ENCODE assay signal across 18 mouse cellular contexts in genomic region chr15:25826531-25826961, GRCm38 (mm10). TPM values are rescaled to one million over a fixed set of nuclear protein-coding genes. Genes with fewer than 3 reads are reported as not detected.
DNase-seq lines count a peak whose midpoint lies in the region; ATAC-seq and TF ChIP-seq lines count a peak whose summit lies in the region.
"Had no signal": no experiment of that assay in that cellular context is flagged by ENCODE, and none has a peak within 500 bp of the region (broad histone marks: within the 10 kb centered on the region; RNA-seq: fewer than 3 reads in every experiment).

No protein-coding gene starts in this region.

- 68% methylated on average over 8 of the region's 8 CpGs for WGBS in kidney, embryonic 15.5 days
- 69% methylated on average over 8 of the region's 8 CpGs for WGBS in liver, postnatal 0 days (ENCODE audit: insufficient replicate concordance)

- H3K79me2 ChIP-seq in C2C12 (ENCODE audit: control insufficient read depth, insufficient read depth) = no peaks in the 10 kb centered on the region

- peak overlapping the region; percentile 14; the same call in 1 of the 2 replicates for H3K27ac ChIP-seq in kidney, embryonic 15.5 days
- H3K27ac ChIP-seq in liver, postnatal 0 days (ENCODE audit: low read depth) = peak overlapping the region; percentile 46
- H3K27ac ChIP-seq: embryonic facial prominence, embryonic 12.5 days; hindbrain, embryonic 13.5 days; intestine, embryonic 15.5 days had no signal

- H3K4me1 ChIP-seq in kidney, embryonic 15.5 days = 0 out of 2 replicates have a peak, but pooled peaks cover 5% of the 10 kb centered on the region
- peaks cover 16% of the 10 kb centered on the region; the same call in 1 of the 2 replicates for H3K4me1 ChIP-seq in liver, postnatal 0 days (ENCODE audit: insufficient read depth)
- H3K4me1 ChIP-seq: embryonic facial prominence, embryonic 12.5 days; hindbrain, embryonic 13.5 days; intestine, embryonic 15.5 days had no signal

- H3K9me3 ChIP-seq in kidney, embryonic 15.5 days (replicated peaks) = no peaks in the 10 kb centered on the region
- no peaks in the 10 kb centered on the region for H3K9me3 ChIP-seq in liver, postnatal 0 days (ENCODE audit: low read length)
- H3K9me3 ChIP-seq: embryonic facial prominence, embryonic 12.5 days; hindbrain, embryonic 13.5 days; intestine, embryonic 15.5 days had no signal

- no peak overlapping the region for H3K4me3 ChIP-seq in C2C12 (ENCODE audit: insufficient read depth, poor library complexity, severe bottlenecking)
- no peak overlapping the region for H3K4me3 ChIP-seq in kidney, embryonic 15.5 days (replicated peaks)
- H3K4me3 ChIP-seq in liver, postnatal 0 days (ENCODE audit: low read depth, low read length) = no peak overlapping the region
- H3K4me3 ChIP-seq: embryonic facial prominence, embryonic 12.5 days; hindbrain, embryonic 13.5 days; intestine, embryonic 15.5 days had no signal

- no peak overlapping the region for H3K4me2 ChIP-seq in kidney, embryonic 15.5 days
- H3K4me2 ChIP-seq in liver, postnatal 0 days (ENCODE audit: low read depth, low read length) = peak overlapping the region; percentile 10; the same call in 1 of the 2 replicates
- H3K4me2 ChIP-seq: embryonic facial prominence, embryonic 12.5 days; hindbrain, embryonic 13.5 days; intestine, embryonic 15.5 days; midbrain, embryonic 11.5 days had no signal

- TF ChIP-seq CTCF in C2C12 (IDR thresholded peaks at IDR 0.05; ENCODE audit: control insufficient read depth, insufficient read depth, insufficient read length) (no peak), Patski (IDR thresholded peaks at IDR 0.05) (no peak)
- TF ChIP-seq CTCF in liver, postnatal 0 days (IDR thresholded peaks at IDR 0.05; ENCODE audit: low read depth) = no peak

- H3K79me3 ChIP-seq in C2C12 (ENCODE audit: low read depth) = no peaks in the 10 kb centered on the region

- H3K36me3 ChIP-seq in C2C12 (ENCODE audit: control insufficient read depth, insufficient read depth) = no peaks in the 10 kb centered on the region
- H3K36me3 ChIP-seq in kidney, embryonic 15.5 days = no peaks in the 10 kb centered on the region
- no peaks in the 10 kb centered on the region for H3K36me3 ChIP-seq in liver, postnatal 0 days (replicated peaks; ENCODE audit: insufficient read depth, low read length)
- H3K36me3 ChIP-seq: embryonic facial prominence, embryonic 12.5 days; hindbrain, embryonic 13.5 days; intestine, embryonic 15.5 days had no signal

- no peak for TF ChIP-seq EP300 in liver, postnatal 0 days (IDR thresholded peaks at IDR 0.05; ENCODE audit: low read depth)

- H3K27me3 ChIP-seq in C2C12 (ENCODE audit: control insufficient read depth, insufficient read depth, insufficient read length) (no peaks in the 10 kb centered on the region), Patski (no peaks in the 10 kb centered on the region)
- no peaks in the 10 kb centered on the region for H3K27me3 ChIP-seq in kidney, embryonic 15.5 days
- H3K27me3 ChIP-seq in liver, postnatal 0 days (ENCODE audit: insufficient read depth, low read length) = no peaks in the 10 kb centered on the region
- H3K27me3 ChIP-seq: CH12.LX; embryonic facial prominence, embryonic 12.5 days; hindbrain, embryonic 13.5 days; intestine, embryonic 15.5 days had no signal

- DNase-seq in Patski (ENCODE audit: low read depth, low spot score) = peak; percentile 57
- DNase-seq in liver, postnatal 0 days = no peak
- no peak for DNase-seq in embryo, embryonic 9.5 days (ENCODE audit: extremely low spot score)
- no peak for DNase-seq in lung, postnatal 4 days
- no peak for DNase-seq in gastrocnemius, postnatal 25 days
- DNase-seq: adrenal gland, postnatal 10 days; cerebellum, adult 2 months; gastrocnemius, postnatal 10 days; lung, adult 2 months; lung, postnatal 36 days; retina, postnatal 1 day had no signal

- in situ Hi-C loops in Patski (cut with MboI; ENCODE audit: low pct_unique_long_range_greater_than_20kb) = loop anchor here (5.0 kb wide), 1 partner anchor 46 kb away; no protein-coding TSS in a partner anchor

- ATAC-seq in Patski = peak; percentile 61
- peak; percentile 77 for ATAC-seq in kidney, embryonic 15.5 days (replicated peaks; ENCODE audit: low FRiP score)
- ATAC-seq in liver, postnatal 0 days = peak; percentile 81
- ATAC-seq: intestine, embryonic 15.5 days had no signal

- CTCF ChIA-PET in Patski (lab: Charles Lee) = interaction anchor here (0.9 to 1.9 kb wide), 4 partner anchors 11 to 22 kb away, joined by 3 to 6 read pairs (median 4); no protein-coding TSS in a partner anchor

- H3ac ChIP-seq in C2C12 (ENCODE audit: control insufficient read depth, insufficient read length, low read depth) = no peak overlapping the region

- POLR2A ChIA-PET in Patski (lab: Charles Lee) = no interaction called here

- no peak overlapping the region for H3K9ac ChIP-seq in kidney, embryonic 15.5 days
- no peak overlapping the region for H3K9ac ChIP-seq in liver, postnatal 0 days (replicated peaks)
- H3K9ac ChIP-seq: embryonic facial prominence, embryonic 12.5 days; hindbrain, embryonic 13.5 days; intestine, embryonic 15.5 days had no signal

TF ChIP-seq in C2C12, 6 proteins besides CTCF, POLR2A, EP300 and RAD21:
- TF ChIP-seq MYOD1 (IDR thresholded peaks at IDR 0.05; ENCODE audit: control insufficient read depth, insufficient read length, low read depth) (peak; percentile 93), MYOG (IDR thresholded peaks at IDR 0.05; ENCODE audit: control insufficient read depth, extremely low read depth, insufficient read length) (no peak)

RNA-seq across cellular contexts. Expression of gene Retreg1, which starts 16.4 kb away (rescaled TPM):
- 32.8 TPM for polyA plus RNA-seq in C2C12 (2012; fragmentation: generic; extraction: Trizol)
- 110 TPM for polyA plus RNA-seq in Patski (2021)
- 15.9 and 16.1 TPM in 2 replicates for polyA plus RNA-seq in kidney, embryonic 15.5 days (2015; fragmentation: Nextera tagmentation; extraction: Ambion mirVana)
- polyA plus RNA-seq in liver, postnatal 0 days (2015; fragmentation: Nextera tagmentation; extraction: Ambion mirVana) = 17.0 and 18.6 TPM in 2 replicates
- total RNA-seq in gastrocnemius, postnatal 25 days (2021) = 100 to 1,000 TPM in 1 of 2 experiments, 10 to 100 TPM in 1; 77.9 to 145 TPM
